Mouse (Mus musculus) CH12.LX (cell line): Measurements from ENCODE around the gene Zbtb17. TPM values are rescaled to one million over a fixed set of nuclear protein-coding genes. Genes with fewer than 3 reads are reported as not detected.

Experiments
- DNase-seq: peaks from one replicate; pipeline ENCODE4 v3.0.0-alpha.2; 2013; ENCODE audit errors: extremely low read depth
- H3K27ac ChIP-seq: 2 replicates; pipeline ENCODE4 v1.5.1; 2012; ENCODE audit warnings: low read depth, mild to moderate bottlenecking, control low read depth, moderate library complexity; ENCODE audit not compliant: insufficient read depth
- H3K27me3 ChIP-seq: replicated peaks from 2 replicates; pipeline ENCODE3; 2012; ENCODE audit warnings: inconsistent platforms
- H3K36me3 ChIP-seq, 2 experiments: replicated peaks in 1 of 2; 2 replicates each; pipeline versions ENCODE3 to v1.6.1; 2012; ENCODE audit warnings: inconsistent platforms in 1 of 2, low read length in 1 of 2, mild to moderate bottlenecking in 1 of 2, mixed read lengths in 1 of 2, moderate library complexity in 1 of 2; ENCODE audit not compliant: control insufficient read depth in 1 of 2, insufficient read depth in 1 of 2
- H3K4me1 ChIP-seq, 2 experiments: 2 replicates each; pipeline ENCODE4 v1.6.1; 2012; ENCODE audit warnings: inconsistent platforms in 1 of 2, moderate library complexity in 1 of 2; ENCODE audit not compliant: insufficient read depth in 2 of 2, control insufficient read depth in 1 of 2
- H3K4me2 ChIP-seq: 2 replicates; pipeline ENCODE4 v1.6.1; 2012; ENCODE audit warnings: low read depth, mild to moderate bottlenecking, control low read depth; ENCODE audit not compliant: poor library complexity, insufficient read depth, severe bottlenecking
- H3K4me3 ChIP-seq, 3 experiments: fragments of 150-350 bp in 1 of 3; sonication (generic) in 1 of 3; replicated peaks in 1 of 3; 2 replicates each; pipeline versions ENCODE3 to v1.5.1; 2011 to 2012; ENCODE audit warnings: low read depth in 2 of 3, low read length in 2 of 3, mild to moderate bottlenecking in 2 of 3, moderate library complexity in 2 of 3, control low read depth in 1 of 3, improper control_type of control experiment in 1 of 3, inconsistent platforms in 1 of 3, mixed read lengths in 1 of 3; ENCODE audit not compliant: poor library complexity in 1 of 3
- H3K79me2 ChIP-seq: replicated peaks from 2 replicates; pipeline ENCODE4 v1.6.1; 2012; ENCODE audit warnings: mild to moderate bottlenecking, moderate library complexity; ENCODE audit not compliant: control insufficient read depth, poor library complexity, insufficient read depth, severe bottlenecking; ENCODE audit errors: extremely low read depth
- H3K9ac ChIP-seq: 2 replicates; pipeline ENCODE4 v1.6.1; 2012; ENCODE audit warnings: low read depth, mild to moderate bottlenecking, control low read depth, moderate library complexity; ENCODE audit not compliant: insufficient read depth
- H3K9me3 ChIP-seq: replicated peaks from 2 replicates; pipeline ENCODE3; 2012; ENCODE audit warnings: low read length, inconsistent platforms, mixed read lengths
- BHLHE40 ChIP-seq: IDR thresholded peaks from 2 replicates; pipeline ENCODE4 v1.6.1; 2011; ENCODE audit warnings: mild to moderate bottlenecking, low read depth, low read length, improper control_type of control experiment
- CHD1 ChIP-seq: IDR thresholded peaks from 2 replicates; pipeline ENCODE4 v1.6.1; 2012; ENCODE audit warnings: low read depth, low read length, improper control_type of control experiment, inconsistent platforms
- CTCF ChIP-seq, 2 experiments: IDR thresholded peaks in 1 of 2; conservative IDR thresholded peaks in 1 of 2; 2 replicates each; pipeline ENCODE4 v1.5.1; 2011 to 2012; ENCODE audit warnings: low read depth in 2 of 2, low read length in 2 of 2, improper control_type of control experiment in 1 of 2, inconsistent platforms in 1 of 2, mild to moderate bottlenecking in 1 of 2, moderate library complexity in 1 of 2
- ETS1 ChIP-seq: conservative IDR thresholded peaks from 2 replicates; pipeline ENCODE4 v1.6.1; 2012; ENCODE audit warnings: low read depth, mild to moderate bottlenecking, inconsistent platforms, low read length, improper control_type of control experiment, moderate library complexity
- GABPA ChIP-seq: IDR thresholded peaks from 2 replicates; pipeline ENCODE4 v1.6.1; 2012; ENCODE audit warnings: low read depth, low read length, improper control_type of control experiment, inconsistent platforms; ENCODE audit not compliant: insufficient replicate concordance
- MEF2A ChIP-seq: IDR thresholded peaks from 2 replicates; pipeline ENCODE4 v1.6.1; 2014; ENCODE audit warnings: low read depth, mild to moderate bottlenecking, inconsistent platforms, low read length, improper control_type of control experiment, borderline replicate concordance
- NRF1 ChIP-seq: IDR thresholded peaks from 2 replicates; pipeline ENCODE4 v1.6.1; 2014; ENCODE audit warnings: low read depth, mild to moderate bottlenecking, inconsistent platforms, low read length, improper control_type of control experiment, moderate library complexity
- PAX5 ChIP-seq: IDR thresholded peaks from 2 replicates; pipeline ENCODE4 v1.6.1; 2012; ENCODE audit warnings: low read length, inconsistent platforms, mixed read lengths
- RAD21 ChIP-seq: IDR thresholded peaks from 2 replicates; pipeline ENCODE4 v1.6.1; 2011; ENCODE audit warnings: low read depth, mild to moderate bottlenecking, low read length, improper control_type of control experiment, moderate library complexity
- RCOR1 ChIP-seq: conservative IDR thresholded peaks from 2 replicates; pipeline ENCODE4 v1.6.1; 2012; ENCODE audit warnings: low read depth, mild to moderate bottlenecking, inconsistent platforms, low read length, improper control_type of control experiment
- TCF12 ChIP-seq: IDR thresholded peaks from 2 replicates; pipeline ENCODE4 v1.6.1; 2014; ENCODE audit warnings: low read depth, mild to moderate bottlenecking, inconsistent platforms, low read length, improper control_type of control experiment
- dilution Hi-C: fragments of 300-500 bp; cut with MboI; formaldehyde crosslinking; loops from 2 replicates; pipeline ENCODE4 v1.14.3; 2020; ENCODE audit warnings: low sequenced_read_pairs; ENCODE audit not compliant: extremely low pct_unique_long_range_greater_than_20kb, extremely low pct_ligation_motif_present
- in situ Hi-C: fragments of 300-500 bp; cut with MboI; formaldehyde crosslinking; loops from 3 replicates; pipeline ENCODE4 v1.14.3; 2019; ENCODE audit warnings: low sequenced_read_pairs, low pct_ligation_motif_present, low pct_unique_long_range_greater_than_20kb, mixed read lengths
- polyA plus RNA-seq: library from polyadenylated mRNA; unstranded; fragments of >175 nt; gene quantifications from 2 replicates; pipeline ENCODE4 v1.2.1, GENCODE M21; 2012; ENCODE audit warnings: low read depth; ENCODE audit not compliant: insufficient read length
- total RNA-seq, 2 experiments: library from RNA; depleted of rRNA; stranded (reverse); fragments of 300-350 nt in 1 of 2; fragments of >200 nt in 1 of 2; gene quantifications; 2 replicates each; pipeline ENCODE4 v1.2.3; 2012 to 2014

Gene Zbtb17
- total and polyA plus RNA-seq, 3 experiments: 21.4 to 51.2 (median 47.6) TPM

DNA sequence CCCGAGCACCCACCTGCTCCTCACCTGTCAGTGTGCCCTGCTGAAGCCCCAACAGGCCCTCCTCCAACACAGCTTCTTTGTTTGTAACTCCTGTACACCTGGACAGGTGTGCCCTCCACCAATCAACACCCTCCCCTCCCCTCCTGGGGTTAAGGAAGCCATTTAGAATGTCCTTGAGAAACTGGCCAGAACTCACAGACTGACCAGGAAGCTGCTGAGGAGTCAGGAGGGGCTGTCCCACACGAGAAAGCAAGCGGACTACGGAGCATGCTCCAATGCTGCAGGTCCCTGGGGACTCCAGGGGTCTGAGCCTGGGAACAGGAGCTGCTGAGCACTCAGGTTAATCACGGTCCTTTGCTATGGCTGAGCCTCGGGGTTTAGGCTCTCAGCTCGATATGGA, 28.5 kb upstream of the Zbtb17 start, which contains the start of gene Clcnkb:
TSS of gene Clcnkb (minus strand) at position 91 of the 400 bp plus-strand sequence.
- Histone ChIP-seq H3K36me3 (no peaks in the 10 kb centered on the region), H3K9ac (no peak within 1 kb of the TSS), H3K4me1 (peaks cover 7 to 31% of the 10 kb centered on the region in 2 experiments; a peak in 3 of 4 replicates), H3K4me3 (no peak within 1 kb of the TSS), H3K79me2 (no peaks in the 10 kb centered on the region), H3K9me3 (peaks cover 3% of the 10 kb centered on the region), H3K27me3 (no peaks in the 10 kb centered on the region), H3K27ac (no peak within 1 kb of the TSS), H3K4me2 (no peak within 1 kb of the TSS)
- dilution Hi-C loops: no loop called here
- no peak for DNase-seq
- no peak for TF ChIP-seq CHD1
- 0 out of 2 replicates have a peak, but pooled peaks have one; percentile 17 for TF ChIP-seq NRF1
- TF ChIP-seq, all 38 proteins: peak for 1
- in situ Hi-C loops: loop anchor here (25.0 kb wide), 2 partner anchors 546 to 671 kb away; partner anchors contain the start of gene Tmem51

DNA sequence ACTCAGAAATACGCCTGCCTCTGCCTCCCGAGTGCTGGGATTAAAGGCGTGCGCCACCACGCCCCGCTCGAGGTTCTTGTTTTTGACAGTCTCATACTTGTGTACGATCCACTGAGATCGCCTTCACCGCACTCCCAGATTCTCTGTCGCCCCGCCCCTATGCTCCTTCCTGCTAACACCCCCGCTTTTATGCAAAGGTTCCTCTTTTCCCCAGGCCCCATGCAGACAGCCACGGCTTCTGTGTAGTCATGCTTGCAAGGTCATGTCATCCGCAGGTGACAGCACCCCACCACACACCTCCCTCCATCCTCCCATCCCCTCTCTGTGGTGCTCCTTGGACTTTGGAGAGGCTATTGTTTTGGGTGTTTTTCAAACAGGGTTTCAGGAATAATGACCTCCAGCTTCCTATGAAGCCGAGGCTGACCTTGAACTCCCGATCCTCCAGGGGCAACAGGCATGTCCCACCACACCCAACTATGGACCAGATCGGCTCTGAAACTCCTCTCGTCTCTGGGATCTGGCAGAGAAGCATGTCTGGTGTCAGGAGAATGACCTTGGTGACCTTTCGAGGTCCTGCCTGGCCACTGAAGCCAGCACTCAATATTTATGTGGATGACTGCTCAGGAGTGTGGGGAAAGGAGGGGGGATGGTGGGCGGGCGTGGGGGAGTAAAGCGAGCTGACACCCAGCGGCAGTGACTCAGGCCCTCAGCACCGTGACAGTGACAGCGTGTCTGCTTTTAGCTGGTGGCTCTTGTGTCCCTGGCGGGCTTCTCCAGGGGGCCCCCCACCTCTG, 24.9 kb upstream of the Zbtb17 start:
- no peaks in the 10 kb centered on the region for H3K36me3 ChIP-seq
- TF ChIP-seq MEF2A: no peak
- TF ChIP-seq GABPA: no peak
- peak; percentile 58; the same call in 1 of the 2 replicates for TF ChIP-seq ETS1
- no peak for TF ChIP-seq RCOR1
- TF ChIP-seq BHLHE40: peak; percentile 81
- TF ChIP-seq RAD21: no peak
- no peak for TF ChIP-seq CTCF (conservative IDR thresholded peaks at IDR 0.05 in 1 of 2, IDR thresholded peaks at IDR 0.05 in 1 of 2; ENCODE audit: low read depth in 2 of 2, low read length in 2 of 2)
- TF ChIP-seq PAX5: no peak
- TF ChIP-seq TCF12: no peak
- H3K27me3 ChIP-seq: no peaks in the 10 kb centered on the region
- H3K79me2 ChIP-seq: no peaks in the 10 kb centered on the region
- no peak overlapping the region for H3K4me2 ChIP-seq
- H3K4me1 ChIP-seq: peaks cover 13 to 45% of the 10 kb centered on the region in 2 experiments
- H3K4me3 ChIP-seq: no peak overlapping the region
- DNase-seq: peak; percentile 75
- dilution Hi-C loops (no loop called here), in situ Hi-C loops (loop anchor here (25.0 kb wide), 2 partner anchors 543 to 668 kb away; partner anchors contain the start of gene Tmem51)
- H3K9ac ChIP-seq: no peak overlapping the region
- no peaks in the 10 kb centered on the region for H3K9me3 ChIP-seq
- no peak overlapping the region for H3K27ac ChIP-seq
